ENCODE assay signal across 28 mouse cellular contexts in genomic region chr5:130207299-130207698, GRCm38 (mm10). TPM values are rescaled to one million over a fixed set of nuclear protein-coding genes. Genes with fewer than 3 reads are reported as not detected.
DNase-seq lines count a peak whose midpoint lies in the region; ATAC-seq and TF ChIP-seq lines count a peak whose summit lies in the region.
"Had no signal": no experiment of that assay in that cellular context is flagged by ENCODE, and none has a peak within 500 bp of the region (broad histone marks: within the 10 kb centered on the region; RNA-seq: fewer than 3 reads in every experiment).

No protein-coding gene starts in this region.

- intact Hi-C loops in heart, postnatal 36 days (cut with DNase I) = no loop called here

- peaks cover 51% of the 10 kb centered on the region for H3K36me3 ChIP-seq in lung, embryonic 14.5 days (ENCODE audit: insufficient read depth)
- H3K36me3 ChIP-seq in lung, embryonic 15.5 days = peaks cover 65% of the 10 kb centered on the region

- H3K4me1 ChIP-seq in lung, embryonic 14.5 days (ENCODE audit: insufficient read depth) = no peaks in the 10 kb centered on the region
- H3K4me1 ChIP-seq in lung, embryonic 15.5 days = peaks cover 3% of the 10 kb centered on the region; the same call in 1 of the 2 replicates
- H3K4me1 ChIP-seq: embryonic facial prominence, embryonic 10.5 days; embryonic facial prominence, embryonic 13.5 days; forebrain, embryonic 12.5 days; forebrain, embryonic 15.5 days; heart, embryonic 15.5 days had no signal

- H3K4me3 ChIP-seq in lung, embryonic 14.5 days (ENCODE audit: low read depth, low read length) = no peak overlapping the region
- H3K4me3 ChIP-seq in lung, embryonic 15.5 days = no peak overlapping the region
- H3K4me3 ChIP-seq: embryonic facial prominence, embryonic 10.5 days; embryonic facial prominence, embryonic 13.5 days; erythroblast, embryonic 14.5 days; forebrain, embryonic 12.5 days; forebrain, embryonic 15.5 days; heart, embryonic 12.5 days; heart, embryonic 15.5 days had no signal

- no peaks in the 10 kb centered on the region for H3K9me3 ChIP-seq in lung, embryonic 14.5 days (ENCODE audit: low read depth, low read length)
- no peaks in the 10 kb centered on the region for H3K9me3 ChIP-seq in lung, embryonic 15.5 days
- H3K9me3 ChIP-seq: embryonic facial prominence, embryonic 10.5 days; embryonic facial prominence, embryonic 13.5 days; forebrain, embryonic 12.5 days; forebrain, embryonic 15.5 days; heart, embryonic 12.5 days; heart, embryonic 15.5 days had no signal

- WGBS in lung, embryonic 14.5 days = 75% methylated on average over 4 of the region's 4 CpGs
- WGBS in lung, embryonic 15.5 days = 56% methylated on average over 4 of the region's 4 CpGs

- ATAC-seq in lung, embryonic 14.5 days (ENCODE audit: insufficient read depth) = no peak
- ATAC-seq in lung, embryonic 15.5 days (ENCODE audit: borderline replicate concordance, extremely low read depth, low FRiP score, low TSS enrichment) = 0 out of 2 replicates have a peak, but pooled peaks have one; percentile 52
- ATAC-seq: CD4-positive, CD25-positive, alpha-beta regulatory T cell, adult 4 months; forebrain, embryonic 15.5 days; hindbrain, postnatal 0 days had no signal

- TF ChIP-seq CTCF in lung, embryonic 14.5 days (IDR thresholded peaks at IDR 0.05; ENCODE audit: low read depth) = no peak

- no peak overlapping the region for H3K27ac ChIP-seq in lung, embryonic 14.5 days (ENCODE audit: low read depth)
- H3K27ac ChIP-seq in lung, embryonic 15.5 days = peak overlapping the region; percentile 41; the same call in 1 of the 2 replicates
- H3K27ac ChIP-seq: embryonic facial prominence, embryonic 10.5 days; embryonic facial prominence, embryonic 13.5 days; forebrain, embryonic 12.5 days; forebrain, embryonic 15.5 days; heart, embryonic 15.5 days; hindbrain, embryonic 14.5 days; hindbrain, postnatal 0 days had no signal

- no peak overlapping the region for H3K9ac ChIP-seq in lung, embryonic 14.5 days
- no peak overlapping the region for H3K9ac ChIP-seq in lung, embryonic 15.5 days
- H3K9ac ChIP-seq: embryonic facial prominence, embryonic 13.5 days; forebrain, embryonic 12.5 days; forebrain, embryonic 15.5 days; heart, embryonic 12.5 days; heart, embryonic 15.5 days; hindbrain, embryonic 14.5 days had no signal

- DNase-seq in lung, embryonic 14.5 days = peak; percentile 7
- DNase-seq in lung, postnatal 10 days = peak; percentile 41
- DNase-seq in lung, postnatal 36 days = peak; percentile 70
- no peak for DNase-seq in adrenal gland, postnatal 36 days
- no peak for DNase-seq in thymus, adult 18-20 months
- no peak for DNase-seq in adipocyte (ENCODE audit: low spot score)
- no peak for DNase-seq in heart, postnatal 36 days
- DNase-seq: adrenal gland, adult 8-10 months; adrenal gland, postnatal 25 days; cerebellum, adult 18-20 months; cerebellum, adult 9-11 months; cerebellum, postnatal 36 days; embryo, embryonic 11 days; gastrocnemius, postnatal 10 days; heart, adult 18-20 months; heart, postnatal 10 days; heart, postnatal 4 days had no signal

- no peaks in the 10 kb centered on the region for H3K27me3 ChIP-seq in lung, embryonic 14.5 days (ENCODE audit: insufficient read depth, low read length)
- no peaks in the 10 kb centered on the region for H3K27me3 ChIP-seq in lung, embryonic 15.5 days
- H3K27me3 ChIP-seq: embryonic facial prominence, embryonic 13.5 days; forebrain, embryonic 12.5 days; forebrain, embryonic 15.5 days; heart, embryonic 12.5 days; heart, embryonic 15.5 days had no signal

- no peak overlapping the region for H3K4me2 ChIP-seq in lung, embryonic 14.5 days
- H3K4me2 ChIP-seq in lung, embryonic 15.5 days = no peak overlapping the region
- H3K4me2 ChIP-seq: embryonic facial prominence, embryonic 13.5 days; forebrain, embryonic 12.5 days; forebrain, embryonic 15.5 days; heart, embryonic 12.5 days; heart, embryonic 15.5 days; hindbrain, embryonic 14.5 days had no signal

RNA-seq across cellular contexts. Expression of gene Tmem248, which starts 9.6 kb away (rescaled TPM):
- polyA plus RNA-seq in lung, embryonic 14.5 days (2014; fragmentation: Nextera tagmentation; extraction: Ambion mirVana) = 42.4 and 46.6 TPM in 2 replicates
- 33.6 and 39.6 TPM in 2 replicates for polyA plus RNA-seq in lung, embryonic 15.5 days (2015; fragmentation: Nextera tagmentation; extraction: Ambion mirVana)
- total RNA-seq in adrenal gland, postnatal 36 days (2021) = 10 to 100 TPM; 68.0 to 74.2 TPM
- 10 to 100 TPM; 34.4 to 38.5 TPM for total RNA-seq in heart, postnatal 36 days (2021)

RNA-seq across cellular contexts. Expression of gene Rabgef1, which starts 35.7 kb away (rescaled TPM):
- 23.9 and 25.1 TPM in 2 replicates for polyA plus RNA-seq in lung, embryonic 14.5 days (2014; fragmentation: Nextera tagmentation; extraction: Ambion mirVana)
- polyA plus RNA-seq in lung, embryonic 15.5 days (2015; fragmentation: Nextera tagmentation; extraction: Ambion mirVana) = 27.1 and 27.7 TPM in 2 replicates
- 10 to 100 TPM; 39.3 to 47.9 TPM for total RNA-seq in adrenal gland, postnatal 36 days (2021)
- 10 to 100 TPM; 20.6 to 21.2 TPM for total RNA-seq in heart, postnatal 36 days (2021)

RNA-seq across cellular contexts. Expression of gene Sbds, which starts 48.0 kb away (rescaled TPM):
- polyA plus RNA-seq in lung, embryonic 14.5 days (2014; fragmentation: Nextera tagmentation; extraction: Ambion mirVana) = 50.7 and 51.4 TPM in 2 replicates
- polyA plus RNA-seq in lung, embryonic 15.5 days (2015; fragmentation: Nextera tagmentation; extraction: Ambion mirVana) = 62.4 and 65.1 TPM in 2 replicates
- total RNA-seq in adrenal gland, postnatal 36 days (2021) = 100 to 1,000 TPM; 109 TPM
- total RNA-seq in heart, postnatal 36 days (2021) = 10 to 100 TPM; 47.1 to 49.6 TPM

RNA-seq across cellular contexts. Expression of gene Tyw1, which starts 48.1 kb away (rescaled TPM):
- 25.2 and 27.5 TPM in 2 replicates for polyA plus RNA-seq in lung, embryonic 14.5 days (2014; fragmentation: Nextera tagmentation; extraction: Ambion mirVana)
- polyA plus RNA-seq in lung, embryonic 15.5 days (2015; fragmentation: Nextera tagmentation; extraction: Ambion mirVana) = 24.7 and 25.9 TPM in 2 replicates
- total RNA-seq in adrenal gland, postnatal 36 days (2021) = 10 to 100 TPM; 28.1 to 32.3 TPM
- 10 to 100 TPM in 1 of 2 experiments, 1 to 10 TPM in 1; 8.6 to 10.2 TPM for total RNA-seq in heart, postnatal 36 days (2021)

Comparison
In these comparisons a context has a peak if more than half of its experiments do, and no peak if none do; other contexts are left out.
1. DNase-seq: peak in lung, embryonic 14.5 days (single experiment), lung, postnatal 10 days (single experiment) and lung, postnatal 36 days (single experiment); none in adrenal gland, postnatal 36 days (0 of 2), thymus, adult 18-20 months (0 of 2), adipocyte (single experiment) and heart, postnatal 36 days (0 of 2).